ENCODE assay signal across 8 mouse cellular contexts in the genomic region with DNA sequence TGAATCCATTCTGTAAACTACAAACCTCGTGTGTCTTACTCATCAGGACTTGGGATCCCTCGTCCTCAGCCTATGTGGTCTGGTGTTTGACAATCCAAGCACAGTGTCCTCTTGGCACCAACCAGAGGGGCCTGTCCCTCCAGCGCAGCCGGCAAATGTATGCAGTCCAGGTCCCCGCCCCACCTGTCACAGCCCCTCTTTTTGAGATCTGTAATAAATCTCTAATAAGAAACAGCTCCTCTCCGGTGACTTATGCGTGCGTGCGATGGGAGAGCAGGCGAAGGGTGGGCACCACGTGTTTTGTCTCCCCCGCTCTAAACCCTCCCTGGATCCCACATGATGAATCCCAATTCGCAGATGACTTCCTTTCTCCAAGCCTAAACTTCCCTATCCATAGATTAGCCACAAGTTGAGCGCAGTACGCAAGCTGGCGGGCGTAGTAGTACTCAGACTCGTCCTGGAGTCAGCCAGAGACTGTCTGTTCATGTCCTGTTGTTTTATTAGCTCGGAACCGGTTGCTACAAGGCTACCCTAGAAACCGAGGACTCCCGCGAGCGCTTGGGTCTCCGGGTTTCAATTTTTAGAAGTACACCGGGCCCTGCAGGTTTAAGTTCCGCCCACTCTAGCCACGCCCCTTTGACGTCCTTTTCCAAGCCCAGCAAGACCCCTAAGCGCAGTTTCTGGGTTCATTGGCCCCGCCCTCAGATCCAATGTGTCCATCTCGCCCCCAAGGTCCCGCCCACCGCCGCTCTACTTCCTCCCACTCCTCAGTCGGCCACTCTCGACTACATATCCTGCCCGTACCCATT. TPM values are rescaled to one million over a fixed set of nuclear protein-coding genes. Genes with fewer than 3 reads are reported as not detected.
DNase-seq lines count a peak whose midpoint lies in the region; ATAC-seq lines count a peak whose summit lies in the region.

No protein-coding gene starts in this region.

- WGBS in embryonic facial prominence, embryonic 10.5 days = 2% methylated on average over 38 of the region's 38 CpGs
- WGBS in hindbrain, embryonic 12.5 days = 1% methylated on average over 38 of the region's 38 CpGs
- WGBS in liver, embryonic 12.5 days (ENCODE audit: insufficient replicate concordance) = 3% methylated on average over 38 of the region's 38 CpGs

- 0 out of 2 replicates have a peak, but pooled peaks cover 6% of the 10 kb centered on the region for H3K27me3 ChIP-seq in embryonic facial prominence, embryonic 10.5 days (replicated peaks; ENCODE audit: low read depth, poor library complexity, severe bottlenecking)
- no peaks in the 10 kb centered on the region for H3K27me3 ChIP-seq in hindbrain, embryonic 12.5 days
- H3K27me3 ChIP-seq in liver, embryonic 12.5 days (replicated peaks) = no peaks in the 10 kb centered on the region

- intact Hi-C loops in left cerebral cortex, postnatal 4 days (cut with DNase I) = loop anchor here (2.0 kb wide), 1 partner anchor 27 kb away; a partner anchor contains a TSS
- intact Hi-C loops in left cerebral cortex, postnatal 14 days (cut with DNase I) = no loop called here

- no peaks in the 10 kb centered on the region for H3K9me3 ChIP-seq in embryonic facial prominence, embryonic 10.5 days
- H3K9me3 ChIP-seq in hindbrain, embryonic 12.5 days (replicated peaks) = no peaks in the 10 kb centered on the region
- H3K9me3 ChIP-seq in liver, embryonic 12.5 days (replicated peaks) = no peaks in the 10 kb centered on the region

- H3K4me1 ChIP-seq in embryonic facial prominence, embryonic 10.5 days = peaks cover 55% of the 10 kb centered on the region
- peaks cover 39% of the 10 kb centered on the region for H3K4me1 ChIP-seq in hindbrain, embryonic 12.5 days
- peaks cover 64% of the 10 kb centered on the region for H3K4me1 ChIP-seq in liver, embryonic 12.5 days

- DNase-seq in left cerebral cortex, postnatal 4 days = peak; percentile 48
- no peak for DNase-seq in left cerebral cortex, postnatal 14 days (ENCODE audit: low spot score in 2 of 2)
- peak; percentile 43 for DNase-seq in adipocyte (ENCODE audit: low spot score)
- DNase-seq in embryonic facial prominence, embryonic 10.5 days (ENCODE audit: low spot score) = peak; percentile 98
- peak; percentile 82 to 86 for DNase-seq in spleen, postnatal 14 days (ENCODE audit: low spot score in 2 of 2)
- DNase-seq in ovary, postnatal 14 days (ENCODE audit: low spot score) = no peak

- H3K9ac ChIP-seq in hindbrain, embryonic 12.5 days = peak overlapping the region; percentile 53
- H3K9ac ChIP-seq in liver, embryonic 12.5 days = peak overlapping the region; percentile 74

- H3K4me2 ChIP-seq in hindbrain, embryonic 12.5 days (replicated peaks) = peak overlapping the region; percentile 85
- peak overlapping the region; percentile 80 for H3K4me2 ChIP-seq in liver, embryonic 12.5 days

- peak overlapping the region; percentile 87 for H3K4me3 ChIP-seq in embryonic facial prominence, embryonic 10.5 days
- peak overlapping the region; percentile 95 for H3K4me3 ChIP-seq in hindbrain, embryonic 12.5 days
- peak overlapping the region; percentile 96 for H3K4me3 ChIP-seq in liver, embryonic 12.5 days

- peak overlapping the region; percentile 95 for H3K27ac ChIP-seq in embryonic facial prominence, embryonic 10.5 days (replicated peaks)
- peak overlapping the region; percentile 92 for H3K27ac ChIP-seq in hindbrain, embryonic 12.5 days
- H3K27ac ChIP-seq in liver, embryonic 12.5 days = peak overlapping the region; percentile 88

- H3K36me3 ChIP-seq in embryonic facial prominence, embryonic 10.5 days (replicated peaks) = peaks cover 69% of the 10 kb centered on the region
- peaks cover 60% of the 10 kb centered on the region for H3K36me3 ChIP-seq in hindbrain, embryonic 12.5 days
- peaks cover 61% of the 10 kb centered on the region for H3K36me3 ChIP-seq in liver, embryonic 12.5 days

- ATAC-seq in hindbrain, embryonic 12.5 days (ENCODE audit: low FRiP score) = peak; percentile 0; the same call in 1 of the 2 replicates
- ATAC-seq in liver, embryonic 12.5 days = no peak

RNA-seq across cellular contexts. Expression of a gene that starts 1.0 kb away (rescaled TPM):
- 10 to 100 TPM; 26.5 to 26.9 TPM for total RNA-seq in left cerebral cortex, postnatal 4 days (2021)
- 10 to 100 TPM; 25.1 to 27.2 TPM for total RNA-seq in left cerebral cortex, postnatal 14 days (2021)
- 52.3 and 54.3 TPM in 2 replicates for polyA plus RNA-seq in embryonic facial prominence, embryonic 10.5 days (2016; fragmentation: Nextera tagmentation; extraction: Ambion mirVana)
- polyA plus RNA-seq in hindbrain, embryonic 12.5 days (2016; fragmentation: Nextera tagmentation; extraction: Ambion mirVana) = 53.3 and 54.5 TPM in 2 replicates
- 52.9 and 55.1 TPM in 2 replicates for polyA plus RNA-seq in liver, embryonic 12.5 days (2016; fragmentation: Nextera tagmentation; extraction: Ambion mirVana)

RNA-seq across cellular contexts. Expression of a gene that starts 8.6 kb away (rescaled TPM):
- total RNA-seq in left cerebral cortex, postnatal 4 days (2021) = 1 to 10 TPM; 1.6 to 2.0 TPM
- total RNA-seq in left cerebral cortex, postnatal 14 days (2021) = 1 to 10 TPM; 1.3 to 1.5 TPM
- polyA plus RNA-seq in embryonic facial prominence, embryonic 10.5 days (2016; fragmentation: Nextera tagmentation; extraction: Ambion mirVana) = 3.1 and 3.6 TPM in 2 replicates
- 2.7 and 3.1 TPM in 2 replicates for polyA plus RNA-seq in hindbrain, embryonic 12.5 days (2016; fragmentation: Nextera tagmentation; extraction: Ambion mirVana)
- polyA plus RNA-seq in liver, embryonic 12.5 days (2016; fragmentation: Nextera tagmentation; extraction: Ambion mirVana) = 6.7 and 7.0 TPM in 2 replicates

RNA-seq across cellular contexts. Expression of a gene that starts 23.1 kb away (rescaled TPM):
- total RNA-seq in left cerebral cortex, postnatal 4 days (2021) = under 1 TPM; 0.12 to 0.28 TPM
- under 1 TPM; 0.51 to 0.97 TPM for total RNA-seq in left cerebral cortex, postnatal 14 days (2021)
- polyA plus RNA-seq in embryonic facial prominence, embryonic 10.5 days (2016; fragmentation: Nextera tagmentation; extraction: Ambion mirVana) = not detected in 2 replicates
- polyA plus RNA-seq in hindbrain, embryonic 12.5 days (2016; fragmentation: Nextera tagmentation; extraction: Ambion mirVana) = not detected in 2 replicates
- 0.04 TPM in 1 of 2 replicates, not detected in the other for polyA plus RNA-seq in liver, embryonic 12.5 days (2016; fragmentation: Nextera tagmentation; extraction: Ambion mirVana)

RNA-seq across cellular contexts. Expression of a gene that starts 27.2 kb away (rescaled TPM):
- 100 to 1,000 TPM; 295 to 304 TPM for total RNA-seq in left cerebral cortex, postnatal 4 days (2021)
- total RNA-seq in left cerebral cortex, postnatal 14 days (2021) = 100 to 1,000 TPM; 391 to 396 TPM
- 72.2 and 72.4 TPM in 2 replicates for polyA plus RNA-seq in embryonic facial prominence, embryonic 10.5 days (2016; fragmentation: Nextera tagmentation; extraction: Ambion mirVana)
- 97.3 and 103 TPM in 2 replicates for polyA plus RNA-seq in hindbrain, embryonic 12.5 days (2016; fragmentation: Nextera tagmentation; extraction: Ambion mirVana)
- 27.8 and 29.0 TPM in 2 replicates for polyA plus RNA-seq in liver, embryonic 12.5 days (2016; fragmentation: Nextera tagmentation; extraction: Ambion mirVana)

RNA-seq across cellular contexts. Expression of a gene that starts 28.6 kb away (rescaled TPM):
- 1 to 10 TPM; 5.4 to 6.1 TPM for total RNA-seq in left cerebral cortex, postnatal 4 days (2021)
- total RNA-seq in left cerebral cortex, postnatal 14 days (2021) = under 1 TPM; 0.15 to 0.47 TPM
- 8.9 and 9.0 TPM in 2 replicates for polyA plus RNA-seq in embryonic facial prominence, embryonic 10.5 days (2016; fragmentation: Nextera tagmentation; extraction: Ambion mirVana)
- 5.4 and 6.8 TPM in 2 replicates for polyA plus RNA-seq in hindbrain, embryonic 12.5 days (2016; fragmentation: Nextera tagmentation; extraction: Ambion mirVana)
- polyA plus RNA-seq in liver, embryonic 12.5 days (2016; fragmentation: Nextera tagmentation; extraction: Ambion mirVana) = 1.1 and 1.3 TPM in 2 replicates

Comparison
In these comparisons a context has a peak if more than half of its experiments do, and no peak if none do; other contexts are left out.
1. DNase-seq: peak in left cerebral cortex, postnatal 4 days (single experiment), adipocyte (single experiment), embryonic facial prominence, embryonic 10.5 days (single experiment) and spleen, postnatal 14 days (2 of 2); none in left cerebral cortex, postnatal 14 days (0 of 2) and ovary, postnatal 14 days (single experiment).
2. Peak in every context shown above with its lines, with median percentiles within 50 percentile points of each other: H3K27ac ChIP-seq and H3K4me3 ChIP-seq.